Mouse (Mus musculus) lung, adult 2 months (tissue): ENCODE data around the gene Cuedc1.

ENCODE experiments used
- CTCF ChIP-seq: fragments of 200-500 bp; IDR thresholded peaks from 2 replicates; pipeline ENCODE4 v1.5.1; 2011; ENCODE audit warnings: mild to moderate bottlenecking, low read length, control low read depth; ENCODE audit not compliant: insufficient read depth
- POLR2A ChIP-seq: fragments of 200-500 bp; IDR thresholded peaks from 2 replicates; pipeline ENCODE4 v1.6.1; 2011; ENCODE audit warnings: low read depth, mild to moderate bottlenecking, control low read depth, low read length, borderline replicate concordance; ENCODE audit errors: extremely low read depth

DNA sequence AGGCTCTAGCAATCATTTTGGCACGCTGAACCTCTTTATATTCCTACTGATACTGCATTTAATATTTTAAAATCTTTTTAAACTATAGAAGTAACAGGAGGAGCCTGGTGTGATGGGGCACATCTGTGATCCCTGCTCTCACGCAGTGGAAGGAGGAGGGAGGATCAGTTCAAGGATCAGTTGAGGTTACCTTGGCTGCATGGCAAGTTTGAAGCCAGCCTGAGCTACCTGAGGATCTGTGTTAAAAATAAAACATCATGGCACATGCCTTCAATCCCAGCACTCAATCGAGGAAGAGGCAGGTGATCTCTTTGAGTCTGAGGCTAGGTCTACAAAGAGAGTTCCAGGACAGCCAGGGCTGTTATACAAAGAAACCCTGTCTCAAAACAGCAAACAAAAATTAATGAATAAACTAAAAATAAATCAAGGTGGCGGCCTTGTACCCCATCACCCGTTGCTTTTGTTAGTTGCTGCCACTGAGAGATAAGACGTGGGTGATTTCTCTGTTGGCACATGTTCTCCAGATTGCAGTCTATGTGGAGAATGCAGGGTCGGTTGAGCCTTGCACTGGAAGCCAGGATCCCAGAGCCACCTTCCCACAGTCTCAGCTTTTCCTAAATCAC is 50.3 kb downstream of the Cuedc1 start:
- TF ChIP-seq CTCF (no peak), POLR2A (no peak)
